Mouse (Mus musculus) heart, adult 18-20 months (tissue): ENCODE measurements around the gene Bcl6b. TPM values are rescaled to one million over a fixed set of nuclear protein-coding genes. Genes with fewer than 3 reads are reported as not detected.

Experiments used
- DNase-seq, 2 experiments: peaks; one replicate each; pipeline ENCODE4 v3.0.0; 2021 to 2022; ENCODE audit warnings: mixed read lengths in 1 of 2
- total RNA-seq, 2 experiments: library from RNA; stranded (reverse); gene quantifications; 2 replicates each; pipeline ENCODE4 v1.2.3; 2021

Gene Bcl6b
- total RNA-seq, 2 experiments from 2014 or later: 5.5 to 15.5 TPM

DNA sequence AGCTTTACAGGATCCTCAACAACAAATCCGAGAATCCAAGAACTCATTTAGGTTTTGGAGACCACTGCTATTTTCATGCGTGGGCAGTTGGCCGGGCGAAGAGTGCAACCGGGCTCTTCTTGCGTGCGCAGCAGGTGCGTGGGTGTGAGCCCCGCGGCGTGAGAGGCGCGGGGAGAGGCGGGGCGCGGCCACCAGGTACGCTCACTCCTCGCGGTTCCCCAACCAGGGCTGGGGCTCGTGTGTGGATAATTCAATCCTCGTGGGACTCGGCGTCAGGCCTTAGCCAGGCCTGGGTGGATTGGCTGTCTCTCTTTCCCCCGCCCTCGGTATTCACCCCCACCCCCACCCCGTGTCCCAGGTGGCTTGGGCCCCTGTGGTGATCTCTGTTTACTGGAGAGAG, 15.9 kb downstream of the Bcl6b start:
- no peak for DNase-seq

DNA sequence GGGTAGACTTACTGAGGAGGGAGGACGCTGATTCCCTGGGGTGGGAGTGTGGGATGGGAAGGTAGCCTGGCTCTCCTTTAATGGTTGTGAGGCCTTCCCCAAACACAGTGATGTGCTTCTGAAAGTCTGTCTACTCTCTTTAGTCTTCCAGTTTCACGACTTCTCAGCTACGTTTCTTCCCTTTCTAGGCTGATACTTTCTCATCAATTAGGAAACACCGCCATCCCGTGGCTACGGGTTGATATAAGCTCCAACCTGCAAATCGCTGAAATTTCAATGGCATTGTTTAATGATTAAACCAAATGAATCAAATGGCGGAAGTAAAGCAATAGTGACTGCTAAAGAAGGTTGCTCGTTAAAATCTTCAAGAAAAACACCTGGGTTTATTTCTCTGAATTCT, 16.7 kb downstream of the Bcl6b start:
- DNase-seq: peak; percentile 79 to 88

DNA sequence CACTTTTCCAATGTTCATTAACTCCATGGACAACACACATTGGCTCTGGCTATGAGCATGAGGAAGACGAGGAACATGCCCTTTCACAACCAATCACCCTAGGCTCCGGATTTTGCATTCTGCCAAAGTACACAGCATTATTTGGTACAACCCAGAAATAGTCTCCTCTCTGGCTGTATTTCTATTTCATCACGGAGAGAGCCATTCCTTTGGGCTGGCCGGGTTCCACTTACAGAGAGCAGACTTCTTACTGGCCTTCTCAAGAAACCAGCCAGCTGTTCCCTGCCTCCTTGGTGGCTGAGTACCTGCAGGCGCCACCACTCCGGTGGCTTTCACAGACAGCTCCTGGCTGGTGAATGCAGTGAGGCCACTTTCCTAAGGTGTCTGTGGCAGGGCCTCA, 17.2 kb downstream of the Bcl6b start, which contains the start of gene Slc16a11:
Slc16a11 (plus strand) TSS at position 330 of the 400 bp plus-strand sequence.
- DNase-seq: peak in 1 of 2 experiments; percentile 20

DNA sequence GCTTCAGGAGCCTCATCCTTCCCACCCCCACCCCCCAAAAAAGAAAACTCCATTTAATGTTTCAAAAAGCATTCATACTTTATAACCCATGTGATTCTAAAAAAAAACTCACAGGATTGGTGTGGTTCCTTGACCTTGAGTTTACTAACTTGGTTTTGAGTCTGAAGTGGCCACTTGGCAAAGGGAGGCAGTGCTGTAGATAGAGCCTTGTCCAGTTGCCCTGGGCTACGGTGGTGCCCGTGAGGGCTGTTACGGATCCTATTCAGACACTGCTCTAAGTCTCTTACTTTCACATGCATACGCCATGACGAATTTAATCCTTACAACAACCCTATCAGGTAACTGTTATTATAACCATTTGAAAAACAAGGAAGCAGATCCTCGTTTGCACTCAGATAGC, 17.6 kb downstream of the Bcl6b start:
- no peak for DNase-seq

DNA sequence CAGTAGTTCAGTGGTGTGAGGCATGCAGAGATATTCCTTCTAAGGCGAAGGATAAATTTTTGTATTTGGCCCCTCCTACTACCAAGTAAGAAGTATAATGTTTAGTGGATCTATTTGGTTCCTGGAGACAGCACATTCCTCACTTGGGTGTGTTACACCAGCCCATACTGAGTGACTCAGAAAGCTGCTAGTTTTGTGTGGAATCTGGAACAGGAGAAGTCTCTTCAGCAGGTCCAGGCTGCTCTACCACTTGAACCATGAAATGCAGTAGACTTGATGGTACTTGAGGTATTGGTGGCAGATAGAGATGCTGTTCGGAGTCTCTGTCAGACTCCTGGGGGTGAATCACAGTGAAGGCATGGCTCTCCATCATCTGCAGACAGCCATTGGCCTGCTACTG, 18.9 kb downstream of the Bcl6b start:
- no peak for DNase-seq

DNA sequence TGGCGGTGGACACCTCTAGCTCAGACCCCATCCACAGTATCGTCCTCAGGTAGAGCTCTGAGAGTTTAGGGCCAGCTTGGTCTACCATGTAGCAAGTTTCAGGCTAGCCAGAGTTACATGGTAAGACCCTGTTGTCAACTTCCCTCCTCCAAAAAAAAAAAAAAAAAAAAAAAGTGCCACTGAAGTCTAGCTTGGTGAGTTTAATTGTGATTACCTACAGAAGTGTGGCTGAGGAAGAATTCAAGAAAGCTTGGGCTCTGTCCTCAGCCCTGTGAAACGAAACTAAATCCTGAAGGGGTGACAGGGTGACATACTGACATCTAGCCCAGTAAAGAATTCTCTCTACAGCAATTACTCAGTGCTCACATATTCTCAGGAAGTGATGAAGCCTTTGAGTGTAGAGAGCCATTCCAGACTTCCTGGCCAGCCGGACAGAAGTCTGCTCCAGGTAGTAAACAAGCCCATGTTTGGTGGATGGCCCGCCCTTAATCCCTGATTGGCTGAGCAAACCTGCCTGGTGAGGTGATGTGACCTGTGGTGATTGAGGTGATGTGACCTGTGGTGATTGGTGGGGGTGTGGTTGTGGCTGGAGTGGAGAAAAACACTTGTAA, 20.7 kb downstream of the Bcl6b start:
- no peak for DNase-seq

DNA sequence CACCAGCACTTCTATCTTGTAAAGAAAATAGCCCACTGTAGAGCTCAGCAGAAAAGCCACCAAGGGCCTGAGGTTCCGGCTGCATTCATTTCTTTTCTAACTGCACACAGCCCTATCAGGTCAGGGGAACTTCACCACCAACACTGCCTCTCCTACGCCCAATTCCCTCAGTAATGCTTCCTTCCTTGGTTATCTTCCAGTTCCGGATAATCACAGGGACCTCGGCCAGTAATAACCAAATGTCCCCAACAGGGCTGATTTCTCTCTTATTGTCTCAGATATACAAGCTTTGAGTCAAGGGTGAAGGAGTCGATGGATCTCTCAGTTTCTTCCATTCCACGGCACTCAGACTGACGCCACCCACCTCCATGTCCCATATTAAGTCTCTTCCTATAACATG, 22.3 kb downstream of the Bcl6b start:
- peak in 1 of 2 experiments; percentile 52 for DNase-seq

DNA sequence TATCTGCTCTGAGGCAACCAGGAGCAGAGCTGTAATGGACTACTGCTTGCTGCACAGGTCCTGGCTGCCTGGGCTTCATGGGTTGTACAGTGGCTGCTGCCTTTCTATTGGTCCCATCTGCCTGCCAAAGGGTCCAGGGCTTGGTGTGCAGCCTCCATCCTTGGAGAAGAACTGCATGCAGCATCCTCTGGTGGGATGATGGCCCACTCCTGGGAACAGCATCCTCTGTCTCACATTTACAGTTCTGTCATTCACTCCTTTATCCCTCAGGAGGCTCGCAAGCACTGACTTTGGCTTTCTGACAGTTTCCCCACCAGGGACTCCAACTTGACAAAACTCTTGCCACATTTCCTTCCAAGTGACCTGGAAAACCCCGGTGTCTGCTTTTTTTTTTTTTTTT, 22.8 kb downstream of the Bcl6b start:
- DNase-seq: no peak

DNA sequence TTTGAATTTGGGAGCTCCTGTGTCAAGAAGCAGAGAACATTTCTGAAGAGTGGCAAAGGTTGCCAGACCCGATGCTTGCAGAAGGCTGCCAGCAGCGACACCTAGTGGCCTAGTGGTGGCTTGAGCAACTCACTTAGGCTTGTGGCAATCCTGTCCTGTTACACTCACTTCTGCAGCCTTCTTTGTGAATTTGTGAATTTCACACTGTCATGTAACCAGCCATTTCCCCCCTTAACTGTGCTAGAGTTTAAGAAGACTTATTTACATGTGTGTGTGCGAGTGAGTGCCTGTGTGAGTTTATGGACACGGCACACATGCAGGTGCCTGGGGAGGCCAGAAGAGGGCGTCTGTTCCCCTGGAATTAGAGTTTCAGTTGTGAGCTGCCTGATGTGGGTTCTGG, 27.9 kb downstream of the Bcl6b start:
- DNase-seq: peak; percentile 80 to 91

DNA sequence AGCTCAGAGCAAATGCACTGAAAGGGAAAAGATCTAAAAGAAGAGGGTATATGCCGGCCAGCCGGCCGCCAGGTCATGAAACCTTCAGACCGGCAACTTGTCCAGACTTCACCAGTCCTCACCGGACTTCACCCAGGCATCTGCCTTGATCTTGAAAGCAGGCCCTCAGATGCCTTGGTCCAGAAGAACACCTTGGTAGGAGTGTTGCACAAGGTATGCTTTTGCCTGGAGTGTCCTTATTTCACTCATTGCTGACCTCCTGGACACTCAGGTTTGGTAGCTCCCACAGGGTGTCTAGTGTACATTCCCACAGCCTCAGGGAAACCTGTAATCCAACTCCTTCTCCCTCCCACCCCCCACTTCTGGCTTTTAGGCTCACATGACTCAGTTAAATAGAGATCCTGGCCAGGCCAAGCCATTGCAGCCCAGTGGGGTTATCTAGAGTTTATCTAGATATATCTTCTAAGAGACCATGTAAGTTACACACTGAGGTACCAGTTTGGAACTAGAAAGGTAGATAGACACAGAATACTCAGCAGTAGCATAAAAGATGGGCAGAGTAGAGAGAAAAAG, 29.5 kb downstream of the Bcl6b start:
- no peak for DNase-seq

DNA sequence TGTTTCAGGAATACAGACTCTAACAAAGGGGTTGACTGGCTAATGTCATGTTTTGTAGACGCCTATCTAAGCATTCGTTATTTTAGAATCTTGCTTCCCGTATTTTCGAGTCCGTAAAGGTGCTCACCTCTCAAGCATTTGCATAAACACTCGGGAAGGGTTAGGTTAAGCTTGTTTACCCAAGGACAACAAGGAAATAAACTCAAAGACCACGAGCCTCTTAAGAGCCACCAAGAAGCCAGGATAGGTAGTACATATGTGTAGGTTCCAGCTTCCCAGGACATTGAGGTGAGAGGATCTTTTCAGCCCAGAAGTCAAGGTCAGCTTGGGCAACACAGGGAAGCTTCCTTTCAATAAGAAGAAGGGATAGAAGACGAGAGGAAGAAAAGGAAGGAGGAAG, 30.5 kb downstream of the Bcl6b start:
- DNase-seq: no peak

DNA sequence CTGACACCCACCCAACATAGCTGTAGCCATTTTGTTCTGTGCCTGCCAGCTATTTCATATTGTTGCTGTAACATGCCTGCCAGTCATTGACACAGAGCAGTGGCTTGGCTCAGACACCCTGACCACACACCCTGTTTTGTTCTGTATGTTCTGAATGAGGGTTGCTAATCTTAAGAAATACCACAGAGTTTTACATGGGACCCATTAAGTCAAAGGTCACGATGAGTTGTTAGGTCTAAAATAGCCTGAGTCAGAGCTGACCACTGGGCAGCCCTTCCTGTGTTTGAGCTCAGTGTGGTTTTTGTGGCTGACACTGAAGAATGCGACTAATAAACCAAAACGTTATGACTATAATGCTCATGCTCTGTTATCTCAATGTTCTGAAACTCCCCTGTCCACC, 31.3 kb downstream of the Bcl6b start:
- no peak for DNase-seq

DNA sequence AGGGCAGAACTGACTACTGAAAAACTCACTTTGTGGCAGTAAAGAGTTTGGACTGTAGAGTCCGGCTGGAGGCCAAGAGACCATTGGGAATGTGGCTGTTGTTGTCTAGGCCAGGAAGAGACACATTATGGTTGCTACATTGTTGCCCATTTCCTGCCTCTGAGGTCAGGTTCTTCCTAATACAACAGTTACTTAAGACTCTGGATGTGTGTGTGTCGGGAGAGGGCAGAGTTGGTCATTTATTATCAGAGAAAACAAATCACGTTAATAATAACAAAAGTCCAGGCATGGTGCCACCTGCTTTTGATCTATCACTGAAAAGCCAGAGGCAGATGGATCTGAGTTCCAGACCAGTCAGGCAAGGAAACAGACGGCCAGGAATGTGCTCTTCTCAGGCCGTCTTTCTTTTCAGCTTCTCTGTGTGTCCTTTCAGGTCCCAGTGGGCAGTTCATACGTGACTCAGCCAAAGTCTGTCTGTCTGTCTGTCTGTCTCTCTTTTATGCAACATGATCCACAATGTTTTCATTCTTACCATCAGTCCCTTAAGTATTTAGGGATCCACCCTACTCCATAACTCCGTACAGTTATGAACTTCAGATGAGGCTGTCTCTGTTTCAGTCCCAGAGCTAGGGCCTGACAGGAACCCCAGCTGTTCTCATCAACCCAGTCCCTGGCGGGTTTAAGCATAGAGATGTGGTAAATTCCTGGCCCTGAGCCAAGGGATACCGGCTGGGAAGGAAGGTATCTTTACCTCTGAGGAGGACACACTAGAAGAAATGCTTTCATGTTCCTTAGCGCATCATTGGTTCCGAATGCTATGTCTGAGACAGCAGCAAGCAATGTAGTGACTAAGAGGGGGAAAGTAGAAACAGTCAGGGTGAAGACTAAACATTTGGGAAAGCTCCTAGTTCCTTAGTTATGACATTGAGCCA, 36.0 kb downstream of the Bcl6b start:
- no peak for DNase-seq

DNA sequence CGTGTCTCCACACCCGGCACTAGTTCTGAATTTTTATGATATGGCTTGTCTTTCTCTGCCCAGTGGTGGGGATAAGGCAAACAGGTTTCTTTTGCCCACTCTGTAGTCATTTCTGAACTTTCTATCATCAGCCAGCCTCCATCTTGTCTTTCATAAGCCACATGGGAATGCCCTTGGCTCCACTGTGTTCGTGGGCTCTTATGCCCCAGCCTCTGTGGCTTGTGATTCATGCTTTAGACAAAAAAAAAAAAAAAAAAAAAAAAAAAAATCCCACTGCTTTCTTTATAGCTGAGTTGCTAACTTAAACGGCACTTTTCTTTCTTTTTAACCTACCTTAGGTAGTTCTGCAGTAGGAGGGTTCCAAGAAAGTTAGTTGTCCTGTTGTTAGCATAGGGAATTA, 37.4 kb downstream of the Bcl6b start:
- no peak for DNase-seq

DNA sequence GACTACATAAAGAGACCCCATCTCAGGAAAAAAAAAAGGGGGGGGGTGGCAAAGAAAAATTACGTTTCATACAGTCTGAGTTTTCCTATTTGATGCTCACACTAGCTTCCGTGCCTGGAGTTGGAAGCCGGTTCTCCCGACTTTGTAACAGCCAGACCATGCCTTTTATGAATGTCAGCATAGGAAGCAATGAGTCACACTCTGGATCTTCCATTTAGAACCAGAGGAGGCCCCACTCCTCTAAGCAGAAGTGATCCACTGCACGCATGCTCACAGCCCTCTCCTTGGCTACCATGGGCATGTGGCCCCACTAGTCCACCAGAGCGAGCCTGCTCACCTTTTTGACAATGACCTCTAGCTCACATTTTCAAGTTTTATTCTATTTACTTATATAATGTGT, 38.4 kb downstream of the Bcl6b start:
- no peak for DNase-seq

DNA sequence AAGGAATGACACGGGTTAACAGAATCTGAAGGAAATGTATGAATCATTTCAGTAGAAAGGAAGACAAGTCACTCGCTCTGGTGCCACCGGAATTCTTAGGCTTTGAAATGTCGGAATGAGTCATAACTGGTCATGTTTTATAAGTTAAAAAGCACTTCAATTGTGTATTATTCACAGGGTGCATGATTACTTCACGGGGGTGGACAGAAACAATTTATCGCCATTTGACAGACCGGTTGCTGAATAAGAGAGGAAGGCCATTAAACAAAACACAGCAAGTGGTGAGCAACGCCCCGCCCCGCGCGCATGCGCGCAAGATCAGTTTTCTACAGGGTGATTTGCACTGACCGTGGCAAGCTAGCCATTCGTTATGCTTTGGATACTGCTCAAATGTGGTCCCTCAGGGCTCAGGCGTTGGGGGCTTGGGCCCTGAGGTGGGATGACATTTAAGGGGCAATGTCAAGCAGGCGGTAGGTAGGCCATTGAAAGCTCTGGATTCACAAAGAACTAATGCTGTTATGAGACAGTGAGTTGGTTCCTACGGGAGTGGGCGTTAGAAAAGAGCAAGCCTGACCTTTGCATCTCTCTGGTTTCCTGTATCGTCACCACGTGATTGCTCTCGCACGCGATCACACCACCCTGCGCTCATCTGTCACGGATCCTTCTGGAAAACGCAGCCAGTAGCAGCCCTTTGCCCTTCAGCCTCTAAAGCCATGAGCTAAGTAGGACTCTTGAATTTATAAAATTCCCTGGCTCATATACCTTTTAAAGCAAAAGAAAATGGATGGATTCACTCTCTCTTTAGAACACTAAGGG, 40.1 kb downstream of the Bcl6b start:
- DNase-seq: no peak

DNA sequence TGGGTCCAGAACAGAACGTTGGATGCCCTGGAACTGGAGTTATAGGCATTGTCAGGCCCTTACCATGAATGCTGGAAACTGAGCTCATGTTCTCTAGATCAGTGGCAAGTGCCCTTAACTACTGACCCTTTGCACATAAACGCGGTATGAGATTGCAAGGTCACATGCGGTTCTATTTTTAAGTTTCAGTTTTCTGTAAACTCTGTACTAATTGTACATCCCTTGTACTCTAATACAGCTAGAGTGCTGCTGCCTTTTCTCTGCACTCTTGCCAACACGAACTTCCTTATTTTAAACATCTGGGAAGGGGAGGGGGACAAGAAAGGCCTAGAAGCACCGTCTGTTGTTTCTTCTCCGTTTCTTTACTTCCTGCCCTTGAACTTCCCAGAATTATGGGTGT, 44.5 kb downstream of the Bcl6b start:
- DNase-seq: peak in 1 of 2 experiments; percentile 56

DNA sequence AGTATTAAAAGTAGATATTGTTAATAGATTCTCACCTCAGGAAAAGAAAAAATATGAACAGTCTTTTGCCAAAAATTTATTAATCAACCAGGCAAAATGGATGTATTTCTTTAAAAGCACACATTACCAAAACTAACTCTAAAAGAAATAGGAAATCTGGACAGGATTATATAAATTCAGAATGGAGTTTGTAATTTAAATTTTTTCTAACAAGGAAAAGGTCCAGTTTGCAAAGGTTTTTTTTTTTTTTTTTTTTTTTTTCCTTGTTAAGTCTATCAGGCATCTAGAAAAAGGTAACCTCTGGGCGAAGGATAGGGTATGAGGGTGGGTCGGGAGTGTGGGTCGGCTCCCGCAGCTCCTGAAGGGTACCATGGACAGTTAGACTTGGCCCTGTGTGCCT, 49.1 kb downstream of the Bcl6b start:
- DNase-seq: no peak

DNA sequence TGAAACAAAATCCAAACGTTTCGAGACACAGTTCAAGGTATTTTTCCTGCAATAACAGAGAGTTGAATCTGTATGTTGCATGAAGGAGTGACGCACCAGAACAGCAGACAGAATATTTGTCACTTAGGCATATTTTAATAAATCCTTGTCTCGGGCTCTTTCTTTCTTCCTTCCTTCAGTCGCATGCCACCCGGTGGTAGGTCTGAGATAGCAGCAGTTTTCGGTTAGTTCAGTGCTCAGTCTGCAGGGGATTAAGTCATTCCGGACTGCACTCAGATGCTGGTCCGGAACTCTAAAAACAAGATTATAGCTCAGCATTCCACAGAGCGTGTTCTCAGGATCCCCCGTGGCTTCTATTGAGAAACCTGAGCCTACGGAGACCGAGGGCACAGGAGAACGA, 50.2 kb downstream of the Bcl6b start:
- DNase-seq: peak in 1 of 2 experiments; percentile 20

DNA sequence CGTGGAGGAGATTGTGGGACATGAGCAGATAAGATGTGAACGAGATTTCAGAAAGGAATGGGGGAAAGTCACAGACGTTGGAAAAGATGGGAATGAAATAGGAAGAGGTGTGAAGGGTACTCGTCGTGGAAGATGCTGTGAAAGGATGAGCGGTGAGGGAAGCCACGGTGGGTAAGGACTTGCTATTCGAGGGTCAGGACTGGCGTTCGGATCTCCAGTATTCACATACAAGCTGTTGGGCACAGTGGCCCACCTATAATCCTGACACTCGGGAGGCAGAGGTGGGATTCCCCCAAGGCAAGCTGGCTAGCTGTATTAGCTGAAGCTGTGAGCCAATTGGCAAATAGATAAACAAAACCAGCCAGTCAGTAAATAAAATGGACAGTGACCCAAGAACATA, 50.8 kb downstream of the Bcl6b start:
- DNase-seq: no peak

DNA sequence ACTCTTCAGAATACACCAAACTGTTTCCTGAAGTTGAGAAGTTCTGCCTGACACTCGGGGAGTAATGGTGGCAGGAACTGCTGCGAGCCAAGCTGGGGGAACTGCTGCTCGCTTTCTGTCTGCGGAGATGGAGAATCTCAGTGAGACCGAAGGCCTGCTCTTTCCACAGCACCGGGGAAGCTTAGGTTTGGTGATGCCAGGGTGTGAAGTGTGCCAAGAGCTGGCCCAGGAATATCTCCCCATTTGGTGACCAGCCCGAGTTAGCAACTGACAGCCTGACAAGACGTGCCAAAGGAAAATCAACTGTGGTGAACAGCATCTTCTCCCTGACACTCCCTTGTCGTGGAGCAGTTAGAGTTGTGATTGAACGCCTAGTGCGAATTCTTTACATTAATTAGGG, 51.3 kb downstream of the Bcl6b start:
- no peak for DNase-seq

DNA sequence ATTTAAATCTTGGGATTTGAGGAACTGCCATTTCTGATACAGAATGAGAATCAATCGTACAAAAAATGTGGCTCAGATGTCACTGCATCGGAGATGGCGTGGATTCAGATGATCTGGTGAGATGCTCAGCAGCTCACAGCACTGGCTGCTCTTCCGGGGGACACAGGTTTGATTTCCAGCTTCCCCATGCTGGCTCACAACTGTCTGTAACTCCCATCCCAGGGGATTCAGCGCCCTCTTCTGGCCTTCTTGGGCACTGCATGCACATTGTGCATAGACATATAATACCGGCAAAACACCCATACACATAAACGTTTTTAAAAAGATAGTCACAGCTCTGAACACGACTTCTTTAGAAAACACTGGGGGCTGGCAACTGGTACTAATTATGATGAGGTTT, 52.0 kb downstream of the Bcl6b start:
- DNase-seq: no peak

DNA sequence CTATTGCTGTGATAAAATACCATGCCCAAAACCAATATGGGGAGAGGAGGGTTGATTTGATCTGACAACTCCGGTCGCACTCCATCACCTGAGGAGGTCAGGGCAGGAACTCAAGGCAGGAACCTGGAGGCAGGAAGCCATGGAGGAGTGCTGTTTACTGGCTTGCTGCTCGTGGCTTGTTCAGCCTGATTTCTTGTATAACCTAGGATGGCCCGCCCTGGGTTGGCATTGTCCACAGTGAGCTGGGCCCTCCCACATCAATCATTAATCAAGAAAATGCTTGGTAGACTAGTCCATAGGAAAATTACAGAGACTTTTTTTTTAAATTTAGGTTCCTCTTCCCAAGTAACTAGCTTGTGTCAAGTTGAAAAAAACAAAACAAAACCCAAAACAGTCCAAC, 55.1 kb downstream of the Bcl6b start:
- DNase-seq: no peak
